Mouse (Mus musculus) induced T-regulatory cell, adult 2 months (primary cell): ENCODE results near the gene Polr3h.
"Not testable (repeated sequence)": the region's sequence is repeated elsewhere in the genome, so short reads cannot be mapped to it uniquely, and the experiment has no call there.

Experiments
- DNase-seq: peaks from one replicate; pipeline ENCODE4 v3.0.0-alpha.2; 2012; ENCODE audit warnings: low read depth

Polr3h gene

DNA sequence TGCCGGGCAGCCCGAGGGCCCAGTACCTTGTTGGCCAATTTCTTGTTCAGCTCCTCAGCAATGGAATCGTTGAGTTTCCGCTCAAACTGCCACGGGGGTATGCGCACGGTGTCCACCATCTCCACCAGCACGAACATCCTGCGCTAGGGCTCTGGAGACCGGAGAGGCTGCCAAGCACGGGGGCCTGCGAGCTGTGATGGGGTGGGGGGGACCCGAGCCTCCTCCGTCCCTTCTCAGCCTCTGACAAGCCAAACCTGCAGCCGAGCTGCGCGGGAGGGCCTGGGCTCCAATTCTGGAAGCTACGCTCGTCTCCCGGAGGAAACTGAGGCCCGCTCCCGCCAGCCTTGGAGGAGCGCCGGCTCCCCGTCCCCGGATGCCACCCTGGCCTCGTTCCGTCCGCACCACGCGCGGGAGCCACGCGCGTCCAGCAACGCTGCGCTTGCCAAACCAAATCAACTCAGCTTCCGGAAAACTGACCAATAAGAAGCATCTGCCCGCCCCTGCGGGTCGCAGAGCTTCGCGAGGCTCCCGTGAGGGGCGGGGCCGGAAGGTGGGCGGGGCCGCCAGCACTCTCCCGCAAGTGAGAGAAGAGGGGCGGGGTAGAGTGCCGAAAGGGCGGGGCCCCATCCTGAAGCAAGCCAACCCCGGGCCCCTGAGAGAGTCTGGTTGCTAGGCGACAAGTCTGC is at the start of gene Polr3h:
TSS of gene Polr3h (minus strand) at position 481 of the 686 bp plus-strand sequence.
- peak; percentile 98 for DNase-seq

- not testable (repeated sequence) for DNase-seq
These were observed 49.1 kb upstream of the Polr3h start for GRCm38 (mm10) chr15:81975156-81975555.

GRCm38 (mm10) chr15:81970498-81970897 is 44.5 kb upstream of the Polr3h start:
- not testable (repeated sequence) for DNase-seq

GRCm38 (mm10) chr15:81969635-81970034 is 43.6 kb upstream of the Polr3h start:
- not testable (repeated sequence) for DNase-seq

DNA sequence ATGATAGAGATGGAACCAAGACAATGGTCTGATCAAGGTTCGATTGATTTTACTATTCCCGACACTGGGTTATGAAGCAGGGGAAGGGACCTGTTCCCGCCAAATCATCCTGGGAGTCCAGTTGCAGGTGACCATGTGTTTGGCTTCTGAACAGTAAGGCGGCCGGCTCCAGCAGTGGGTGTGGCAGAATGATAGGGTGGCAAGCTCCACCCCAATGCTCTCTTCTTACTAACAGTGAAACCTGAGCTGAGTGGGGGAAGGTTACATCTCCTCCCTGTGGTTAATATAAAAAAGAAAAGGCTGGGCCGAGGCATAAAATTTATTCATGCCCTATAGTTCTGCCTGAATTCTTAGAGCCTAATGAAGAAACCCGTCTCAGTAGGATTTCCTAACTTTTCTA is 43.1 kb upstream of the Polr3h start:
- peak; percentile 70 for DNase-seq

GRCm38 (mm10) chr15:81968447-81968846 is 42.4 kb upstream of the Polr3h start:
- peak; percentile 60 for DNase-seq

DNA sequence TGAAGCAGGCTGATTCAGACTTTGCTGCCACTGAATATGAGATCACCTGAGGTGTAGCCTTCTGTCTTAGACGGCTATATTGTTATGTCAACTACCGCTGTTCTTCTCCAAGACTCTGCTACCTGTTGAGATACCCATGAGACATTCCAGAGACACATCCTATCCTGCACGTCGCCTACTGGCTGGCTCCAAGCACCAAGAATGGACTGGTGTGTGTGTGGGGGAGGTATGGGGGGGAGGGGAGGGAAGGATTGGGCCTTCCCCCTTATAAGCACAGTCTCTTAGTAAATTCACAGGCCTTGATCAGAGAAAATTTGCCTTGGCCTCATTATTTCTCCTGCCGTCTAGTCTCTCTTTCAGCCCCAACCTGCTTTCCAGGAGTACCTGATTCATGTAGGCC is 41.8 kb upstream of the Polr3h start:
- no peak for DNase-seq

DNA sequence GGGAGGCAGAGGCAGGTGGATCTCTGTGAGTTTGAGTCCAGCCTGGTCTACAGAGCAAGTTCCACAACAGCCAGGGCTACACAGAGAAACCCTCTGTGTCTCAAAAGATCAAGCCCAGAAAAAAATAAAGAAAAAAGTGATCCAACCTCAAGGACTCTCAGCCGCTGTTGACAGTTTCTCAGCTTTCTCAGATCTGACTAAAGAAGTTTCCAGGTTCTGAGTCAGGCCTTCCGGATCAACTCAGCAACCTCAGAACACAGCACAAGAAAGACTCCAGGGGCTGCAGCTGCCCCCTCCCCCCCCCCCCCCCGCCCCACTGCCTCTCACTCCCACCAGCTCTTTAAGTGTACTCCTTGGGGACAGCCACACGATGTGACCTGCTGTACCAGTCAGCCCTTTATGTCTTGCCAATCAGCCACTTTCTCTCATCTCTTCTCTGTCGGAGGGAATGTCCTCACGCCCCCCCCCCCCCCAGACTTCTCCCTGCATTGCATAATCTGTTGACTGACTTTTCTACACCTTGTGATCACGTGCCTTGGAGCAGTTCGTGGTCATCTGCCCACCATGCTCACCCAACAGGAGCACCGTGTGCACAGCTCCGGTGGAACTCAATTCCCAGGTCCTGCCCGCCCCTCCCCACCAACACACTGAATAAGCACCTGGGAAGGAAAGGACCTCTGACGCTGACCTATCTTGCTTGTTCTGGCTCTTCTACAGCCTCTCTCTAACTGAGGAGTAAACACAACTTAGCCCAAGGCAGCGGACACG is 40.2 kb upstream of the Polr3h start:
- DNase-seq: peak; percentile 53

GRCm38 (mm10) chr15:81964980-81965545 is 39.0 kb upstream of the Polr3h start:
- no peak for DNase-seq

DNA sequence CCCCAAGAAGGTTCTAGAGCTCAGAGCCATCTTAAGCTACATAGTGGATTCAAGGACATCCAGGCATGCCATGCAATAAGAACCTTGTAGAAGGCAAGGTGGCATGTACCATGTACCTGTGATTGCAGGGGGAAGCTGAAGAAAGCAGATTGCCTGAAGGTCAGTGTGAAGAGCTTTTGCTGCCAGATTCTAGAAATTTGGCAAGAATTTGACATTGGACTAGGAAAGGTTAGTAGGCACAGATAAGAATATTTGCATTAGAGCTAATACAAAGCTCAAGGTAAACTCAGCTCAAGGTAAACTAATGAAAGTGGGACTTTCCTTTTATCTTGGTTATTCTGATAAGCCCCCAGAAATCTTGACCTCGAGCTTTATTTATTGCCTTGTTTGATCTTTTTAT is 38.2 kb upstream of the Polr3h start:
- no peak for DNase-seq

GRCm38 (mm10) chr15:81961078-81961451 is 35.0 kb upstream of the Polr3h start:
- no peak for DNase-seq

- peak; percentile 99 for DNase-seq
These were observed 34.4 kb upstream of the Polr3h start, which contains the start of gene Pmm1 for GRCm38 (mm10) chr15:81960171-81961077. Pmm1 (minus strand) TSS chr15:81960930.

GRCm38 (mm10) chr15:81958906-81959305 is 32.9 kb upstream of the Polr3h start:
- DNase-seq: no peak

DNA sequence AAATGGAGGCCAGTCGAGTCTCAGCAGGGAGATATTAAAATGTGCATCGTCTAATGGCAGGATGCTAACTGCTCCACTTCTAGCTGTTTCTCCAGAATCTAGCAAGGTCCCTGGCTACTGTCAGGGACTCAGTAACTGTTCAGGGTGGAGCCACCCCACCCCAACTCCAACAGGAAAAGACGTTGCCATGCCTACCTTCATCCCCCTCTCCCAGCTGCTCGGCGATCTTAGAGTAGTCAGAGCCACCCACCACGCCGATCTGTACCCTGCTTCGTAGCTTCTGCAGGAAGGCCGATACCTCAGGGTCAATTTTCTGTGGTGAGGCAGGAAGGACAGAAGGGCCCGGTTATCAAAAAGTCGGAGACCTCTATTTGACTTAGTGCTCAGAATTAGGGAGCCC is 31.6 kb upstream of the Polr3h start:
- no peak for DNase-seq

DNA sequence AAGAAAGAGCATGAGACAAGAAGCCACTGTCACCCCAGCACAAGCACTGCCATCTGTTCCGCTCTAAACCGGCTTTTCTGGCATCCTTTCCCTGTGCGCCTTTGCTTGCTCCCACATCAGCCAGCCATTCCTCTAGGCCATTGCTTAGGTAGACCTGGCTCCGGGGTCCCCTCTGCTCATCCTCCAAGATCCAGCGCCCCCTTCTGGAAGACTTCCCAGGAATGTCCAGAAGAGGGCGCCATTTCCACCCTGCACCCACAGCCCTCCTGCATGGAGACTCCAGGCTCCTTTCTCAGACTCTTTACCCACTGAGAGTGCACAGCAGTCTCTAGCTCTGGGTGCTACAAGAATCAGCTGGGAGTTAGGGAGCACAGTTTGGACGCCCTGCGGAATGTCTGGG is 30.4 kb upstream of the Polr3h start:
- peak; percentile 83 for DNase-seq

DNA sequence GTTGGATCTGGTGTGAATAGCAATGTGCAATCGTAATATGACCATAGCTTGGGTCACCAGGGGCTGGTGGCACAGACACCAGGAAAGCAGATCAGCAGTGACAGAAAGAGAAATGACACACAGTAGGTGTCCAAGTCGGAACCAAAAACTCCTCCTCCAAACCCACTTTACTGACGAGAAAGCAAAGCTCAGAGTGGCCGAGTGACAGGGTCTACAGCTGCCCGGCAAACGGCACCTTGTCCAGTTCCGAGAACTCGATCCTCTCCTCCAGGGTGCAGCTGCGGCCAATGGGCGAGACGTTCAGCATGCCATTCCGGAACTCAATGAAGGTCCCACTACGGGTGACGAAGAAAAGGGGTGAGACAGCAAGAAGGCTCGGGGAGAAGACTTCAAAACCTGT is 29.4 kb upstream of the Polr3h start:
- no peak for DNase-seq

GRCm38 (mm10) chr15:81954716-81955115 is 28.7 kb upstream of the Polr3h start:
- DNase-seq: no peak

GRCm38 (mm10) chr15:81954151-81954583 is 28.1 kb upstream of the Polr3h start:
- no peak for DNase-seq

DNA sequence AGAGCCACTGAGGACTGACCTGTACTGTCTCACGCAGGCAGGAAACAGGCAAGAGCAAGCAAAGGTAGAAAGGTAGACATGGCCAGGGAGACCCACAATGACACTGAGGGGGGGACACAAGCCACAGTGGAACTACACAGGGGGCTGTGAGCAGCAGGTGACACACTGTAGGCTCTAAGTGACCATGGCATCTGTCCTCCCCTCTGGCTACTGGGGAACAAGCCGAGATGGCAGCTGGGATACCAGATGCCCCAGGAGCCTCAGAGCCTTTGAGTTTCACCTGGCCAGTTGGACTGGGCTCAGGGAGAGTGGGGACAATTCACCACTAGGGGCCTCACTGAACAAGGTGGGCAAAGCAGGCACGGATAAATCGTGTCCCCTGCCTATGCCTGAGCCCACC is 26.3 kb upstream of the Polr3h start:
- no peak for DNase-seq

GRCm38 (mm10) chr15:81951159-81951558 is 25.1 kb upstream of the Polr3h start:
- DNase-seq: no peak

DNA sequence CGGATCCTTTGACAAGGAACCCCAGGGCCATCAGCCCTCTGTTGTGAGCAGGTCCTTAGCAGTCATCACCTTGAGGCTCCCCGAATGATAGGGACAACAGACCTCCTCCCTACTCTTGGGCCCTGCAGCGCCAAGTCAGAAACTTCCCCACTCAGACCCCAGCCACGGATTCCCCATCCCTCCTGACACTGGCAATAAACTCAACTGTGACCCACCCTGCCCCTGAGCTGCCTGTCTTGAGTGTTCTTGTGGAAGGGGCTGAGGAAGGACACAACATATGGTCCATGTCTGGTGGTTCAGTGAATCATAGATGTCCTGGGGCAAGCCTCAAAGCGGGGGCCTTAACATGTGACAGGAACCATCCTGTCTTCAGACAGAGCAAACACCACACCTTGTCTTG is 24.7 kb upstream of the Polr3h start:
- DNase-seq: no peak
